Mouse (Mus musculus): ENCODE data around the gene Rap1gap2.

GRCm38 (mm10) chr11:74371393-74372100, 239.2 kb downstream of the Rap1gap2 start:
- TF ChIP-seq POLR2A (IDR thresholded peaks at IDR 0.05; ENCODE audit: borderline replicate concordance, control insufficient read depth, low read depth, low read length) (no peak), CTCF (IDR thresholded peaks at IDR 0.05; ENCODE audit: control insufficient read depth, insufficient read depth, low read length) (peak; percentile 72)
